Comparison of ENCODE assay signal across 19 mouse cellular contexts in genomic region chr16:74467745-74468420, GRCm38 (mm10). TPM values are rescaled to one million over a fixed set of nuclear protein-coding genes. Genes with fewer than 3 reads are reported as not detected.
DNase-seq lines count a peak whose midpoint lies in the region; ATAC-seq lines count a peak whose summit lies in the region.
"Had no signal": no experiment of that assay in that cellular context is flagged by ENCODE, and none has a peak within 500 bp of the region (broad histone marks: within the 10 kb centered on the region; RNA-seq: fewer than 3 reads in every experiment).

No protein-coding gene starts in this region.

- no peaks in the 10 kb centered on the region for H3K27me3 ChIP-seq in kidney, embryonic 15.5 days
- no peaks in the 10 kb centered on the region for H3K27me3 ChIP-seq in kidney, embryonic 14.5 days (ENCODE audit: control insufficient read depth, insufficient read depth, low read length)
- H3K27me3 ChIP-seq in forebrain, embryonic 14.5 days (replicated peaks; ENCODE audit: control insufficient read depth, insufficient read depth, low read length), result no peaks in the 10 kb centered on the region
- H3K27me3 ChIP-seq: heart, embryonic 13.5 days had no signal

- no peak overlapping the region for H3K9ac ChIP-seq in kidney, embryonic 15.5 days
- no peak overlapping the region for H3K9ac ChIP-seq in kidney, embryonic 14.5 days (ENCODE audit: low read depth, low read length)
- H3K9ac ChIP-seq in forebrain, embryonic 14.5 days (ENCODE audit: low read length), result no peak overlapping the region
- H3K9ac ChIP-seq: heart, embryonic 13.5 days had no signal

- 0 out of 2 replicates have a peak overlapping the region, but pooled peaks have one; percentile 14 for H3K27ac ChIP-seq in kidney, embryonic 15.5 days
- no peak overlapping the region; the same call in 1 of the 2 replicates for H3K27ac ChIP-seq in kidney, embryonic 14.5 days (ENCODE audit: low read depth, low read length)
- H3K27ac ChIP-seq in forebrain, embryonic 14.5 days (ENCODE audit: low read depth, low read length), result no peak overlapping the region
- H3K27ac ChIP-seq: heart, embryonic 13.5 days had no signal

- H3K4me3 ChIP-seq in kidney, embryonic 15.5 days (replicated peaks), result no peak overlapping the region
- H3K4me3 ChIP-seq in kidney, embryonic 14.5 days (ENCODE audit: low read length), result no peak overlapping the region
- no peak overlapping the region for H3K4me3 ChIP-seq in forebrain, embryonic 14.5 days (ENCODE audit: low read depth, low read length)
- H3K4me3 ChIP-seq: heart, embryonic 13.5 days had no signal

- H3K36me3 ChIP-seq in kidney, embryonic 15.5 days, result no peaks in the 10 kb centered on the region
- H3K36me3 ChIP-seq in kidney, embryonic 14.5 days (ENCODE audit: control insufficient read depth, insufficient read depth, low read length), result no peaks in the 10 kb centered on the region
- no peaks in the 10 kb centered on the region for H3K36me3 ChIP-seq in forebrain, embryonic 14.5 days (ENCODE audit: control insufficient read depth, insufficient read depth, low read length)
- H3K36me3 ChIP-seq: heart, embryonic 13.5 days had no signal

- H3K4me1 ChIP-seq in kidney, embryonic 15.5 days, result peaks cover 5% of the 10 kb centered on the region; the same call in 1 of the 2 replicates
- H3K4me1 ChIP-seq in kidney, embryonic 14.5 days (ENCODE audit: control insufficient read depth, insufficient read depth, low read length), result 0 out of 2 replicates have a peak, but pooled peaks cover 3% of the 10 kb centered on the region
- peaks cover 8% of the 10 kb centered on the region; the same call in 1 of the 2 replicates for H3K4me1 ChIP-seq in forebrain, embryonic 14.5 days (ENCODE audit: control insufficient read depth, insufficient read depth, low read length)
- H3K4me1 ChIP-seq: heart, embryonic 13.5 days had no signal

- 56% methylated on average over 6 of the region's 6 CpGs for WGBS in kidney, embryonic 15.5 days
- WGBS in kidney, embryonic 14.5 days, result 57% methylated on average over 6 of the region's 6 CpGs
- WGBS in forebrain, embryonic 14.5 days, result 6% methylated on average over 6 of the region's 6 CpGs

- H3K4me2 ChIP-seq in kidney, embryonic 15.5 days, result no peak overlapping the region
- no peak overlapping the region for H3K4me2 ChIP-seq in kidney, embryonic 14.5 days (replicated peaks; ENCODE audit: low read depth, low read length)
- H3K4me2 ChIP-seq in forebrain, embryonic 14.5 days (ENCODE audit: low read length), result 0 out of 2 replicates have a peak overlapping the region, but pooled peaks have one; percentile 1
- H3K4me2 ChIP-seq: heart, embryonic 13.5 days had no signal

- DNase-seq in retina, embryonic 14.5 days (ENCODE audit: low spot score), result peak; percentile 19
- DNase-seq in retina, postnatal 1 day, result no peak
- peak; percentile 58 for DNase-seq in forebrain, embryonic 14.5 days (ENCODE audit: low spot score)
- no peak for DNase-seq in embryo, embryonic 10.5 days (ENCODE audit: low spot score)
- DNase-seq in layer of hippocampus, postnatal 14 days (ENCODE audit: low spot score in 2 of 2), result no peak
- DNase-seq: adrenal gland, adult 2 months; adrenal gland, postnatal 36 days; cerebellum, adult 11-12 months; cerebellum, adult 9-10 months; cerebellum, postnatal 25 days; gastrocnemius, postnatal 36 days; heart, adult 11 months; heart, postnatal 36 days had no signal

- no peaks in the 10 kb centered on the region for H3K9me3 ChIP-seq in kidney, embryonic 15.5 days (replicated peaks)
- no peaks in the 10 kb centered on the region for H3K9me3 ChIP-seq in kidney, embryonic 14.5 days (ENCODE audit: control insufficient read depth, low read length)
- no peaks in the 10 kb centered on the region for H3K9me3 ChIP-seq in forebrain, embryonic 14.5 days (replicated peaks; ENCODE audit: control insufficient read depth, low read length)
- H3K9me3 ChIP-seq: heart, embryonic 13.5 days had no signal

- no peak for ATAC-seq in kidney, embryonic 15.5 days (replicated peaks; ENCODE audit: low FRiP score)
- no peak for ATAC-seq in kidney, embryonic 14.5 days (ENCODE audit: low FRiP score, low TSS enrichment)
- ATAC-seq in forebrain, embryonic 14.5 days, result peak; percentile 45
- ATAC-seq: hindbrain, embryonic 16.5 days; inflammation-experienced regulatory T-cells, adult 6 months; intestine, postnatal 0 days had no signal

RNA-seq across cellular contexts. Expression of gene Robo2, which starts 56.3 kb away (rescaled TPM):
- polyA plus RNA-seq in kidney, embryonic 15.5 days (2015; fragmentation: Nextera tagmentation; extraction: Ambion mirVana), result 93.0 and 97.8 TPM in 2 replicates
- 85.6 and 140 TPM in 2 replicates for polyA plus RNA-seq in kidney, embryonic 14.5 days (2014; fragmentation: Nextera tagmentation; extraction: Ambion mirVana)
- 64.7 and 94.0 TPM in 2 replicates for polyA plus RNA-seq in forebrain, embryonic 14.5 days (2014; fragmentation: Nextera tagmentation; extraction: Ambion mirVana)
- 100 to 1,000 TPM; 127 to 130 TPM for total RNA-seq in layer of hippocampus, postnatal 14 days (2021)

Comparison
In these comparisons a context has a peak if more than half of its experiments do, and no peak if none do; other contexts are left out.
1. DNase-seq: peak in retina, embryonic 14.5 days (single experiment) and forebrain, embryonic 14.5 days (single experiment); none in retina, postnatal 1 day (single experiment), embryo, embryonic 10.5 days (single experiment) and layer of hippocampus, postnatal 14 days (0 of 2).